Mouse (Mus musculus) urinary bladder, adult 2 months (tissue): ENCODE results near the gene Zyx. TPM values are rescaled to one million over a fixed set of nuclear protein-coding genes. Genes with fewer than 3 reads are reported as not detected.

Source experiments
- DNase-seq: peaks from one replicate; pipeline ENCODE4 v3.0.0; 2022; ENCODE audit warnings: low spot score
- polyA plus RNA-seq: library from polyadenylated mRNA; depleted of rRNA; stranded (reverse); fragments of >200 nt; gene quantifications from 2 replicates; pipeline ENCODE4 v1.2.3, GENCODE M21; 2012

Gene Zyx
- polyA plus RNA-seq, 1 experiment: 124 TPM

DNA sequence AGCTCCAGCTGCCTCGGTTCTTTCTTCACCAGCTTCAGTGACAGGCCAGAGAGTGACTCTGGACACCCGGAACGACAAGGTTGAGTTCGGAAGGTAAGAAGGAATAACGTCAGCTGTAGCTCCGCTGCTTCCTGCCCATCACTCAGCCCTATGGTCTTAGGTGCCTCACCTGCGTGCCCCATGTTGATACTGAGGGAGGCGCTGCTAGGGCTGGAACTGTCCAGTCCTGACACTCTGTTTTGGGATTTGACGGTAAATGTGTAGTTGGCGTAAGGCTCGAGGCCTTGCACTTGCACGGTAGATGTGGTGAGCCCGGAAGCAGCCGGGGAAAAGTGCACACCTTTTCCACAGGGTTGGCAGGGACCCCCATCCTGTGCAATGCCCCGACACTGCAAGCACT lies 15.2 kb downstream of the Zyx start:
- no peak for DNase-seq

GRCm38 (mm10) chr6:42365215-42365614 lies 15.8 kb downstream of the Zyx start:
- DNase-seq: no peak

GRCm38 (mm10) chr6:42369870-42370269 lies 20.4 kb downstream of the Zyx start:
- no peak for DNase-seq

DNA sequence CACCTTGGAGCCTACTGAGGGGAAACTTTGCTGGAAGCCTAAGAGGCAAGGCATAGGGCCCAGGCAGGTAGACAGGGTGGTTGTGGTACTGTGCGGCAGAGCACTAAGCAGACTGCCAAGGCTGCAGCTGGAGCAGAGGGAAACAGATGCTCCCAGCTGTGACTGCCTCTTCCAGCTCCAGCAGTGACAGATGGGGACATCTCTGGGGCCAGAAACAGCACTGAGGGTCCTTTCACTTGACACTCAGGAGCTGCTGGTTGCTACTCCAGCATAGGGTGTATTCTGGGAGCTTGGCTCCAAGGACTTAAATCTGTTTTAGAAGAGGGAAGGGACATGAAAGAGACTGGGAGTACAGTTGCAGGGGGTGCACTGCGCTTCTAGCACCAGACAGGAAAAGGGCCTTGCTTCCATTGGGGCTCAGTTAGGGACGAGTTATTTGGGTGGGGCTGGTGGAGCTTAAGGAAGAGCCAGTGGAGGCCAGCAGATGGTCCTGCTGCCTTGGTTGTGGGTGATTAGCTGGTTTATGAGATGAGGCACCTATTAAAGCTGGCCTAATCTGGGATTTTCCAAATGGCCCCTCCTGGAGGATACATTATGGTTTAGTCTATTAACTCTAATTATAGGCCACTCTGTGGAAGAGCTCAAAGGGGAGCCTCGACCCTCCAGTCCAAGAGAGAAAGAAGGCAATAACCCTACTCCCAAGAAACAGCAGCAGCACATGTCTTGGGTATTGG lies 21.4 kb downstream of the Zyx start:
- no peak for DNase-seq

DNA sequence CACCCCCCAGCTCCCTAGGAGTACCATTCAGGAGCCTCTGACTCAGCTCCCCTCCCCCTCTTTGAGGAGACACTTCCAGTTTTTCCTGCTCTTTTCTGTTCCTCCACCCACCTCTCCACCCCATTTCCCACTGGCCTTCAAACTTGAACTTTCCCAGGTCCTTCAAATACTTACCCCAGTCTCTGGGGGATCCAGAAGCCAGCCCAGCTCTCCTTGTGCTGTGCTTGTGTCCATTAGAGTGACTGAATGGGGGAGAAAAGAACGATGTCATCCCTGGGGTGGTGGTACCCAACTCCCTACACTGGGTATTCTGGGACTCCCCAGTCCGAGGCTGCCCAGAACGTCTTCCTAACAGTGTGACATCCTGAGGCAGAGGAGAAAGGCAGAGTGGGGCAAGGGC lies 22.6 kb downstream of the Zyx start:
- no peak for DNase-seq

DNA sequence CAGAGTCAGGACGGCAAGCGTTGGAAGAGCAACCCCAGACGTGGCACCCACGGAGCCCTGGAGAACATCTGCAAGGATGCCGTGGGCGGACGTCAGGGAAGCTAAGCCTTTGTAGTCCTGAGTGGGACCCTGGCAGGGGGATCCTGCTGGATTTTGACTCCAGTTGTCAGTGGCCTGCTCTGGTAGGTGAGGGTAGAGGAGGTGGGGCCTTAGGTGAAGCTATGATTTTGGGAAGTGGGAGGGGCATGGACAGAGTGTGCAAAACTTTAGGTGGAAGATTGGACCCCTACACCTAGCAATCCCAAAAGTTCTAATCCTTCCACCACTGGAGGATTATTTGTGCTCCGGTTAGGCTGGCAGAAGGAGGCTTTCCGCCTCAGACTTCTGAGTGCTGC lies 23.0 kb downstream of the Zyx start:
- DNase-seq: no peak

DNA sequence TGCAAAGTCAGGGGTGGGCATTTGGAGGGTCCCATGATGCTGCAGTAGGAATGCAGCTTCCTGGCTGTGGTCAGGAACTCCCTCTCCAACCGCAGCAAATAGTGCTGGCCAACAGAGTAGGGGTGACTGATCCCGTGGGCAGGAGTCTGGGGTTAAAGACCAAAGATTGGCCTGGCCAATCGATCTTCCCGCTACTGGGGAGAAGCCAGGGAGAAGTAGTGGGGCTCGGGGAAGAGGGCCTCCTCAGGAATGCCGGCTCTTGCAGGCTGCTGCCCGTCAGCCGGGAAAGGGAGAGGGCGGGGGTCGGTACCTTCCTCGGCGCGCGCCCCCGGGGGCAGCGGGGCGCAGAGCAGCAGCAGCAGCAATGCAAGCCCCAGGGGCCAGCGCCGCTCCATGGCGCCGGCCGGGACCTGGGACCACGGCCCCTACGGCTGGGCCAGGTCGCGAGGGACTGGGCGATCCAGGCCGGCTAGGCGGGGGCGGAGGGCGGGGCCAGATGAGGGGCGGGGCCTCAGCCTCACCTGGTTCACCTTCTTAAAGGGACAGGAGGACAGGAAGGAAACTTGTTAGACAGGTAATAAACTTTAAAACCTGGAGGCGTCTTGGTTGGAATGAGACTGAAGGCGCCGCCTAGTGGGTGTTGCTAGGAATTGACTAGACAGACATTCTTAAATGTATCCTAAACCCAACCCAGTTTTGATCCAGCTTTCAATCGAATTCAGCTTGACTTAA lies 23.6 kb downstream of the Zyx start, which contains the start of gene Epha1:
TSS of gene Epha1 (minus strand) at position 453 of the 732 bp plus-strand sequence.
- DNase-seq: no peak

- DNase-seq: no peak
These were observed 24.4 kb downstream of the Zyx start for GRCm38 (mm10) chr6:42373669-42374430.

DNA sequence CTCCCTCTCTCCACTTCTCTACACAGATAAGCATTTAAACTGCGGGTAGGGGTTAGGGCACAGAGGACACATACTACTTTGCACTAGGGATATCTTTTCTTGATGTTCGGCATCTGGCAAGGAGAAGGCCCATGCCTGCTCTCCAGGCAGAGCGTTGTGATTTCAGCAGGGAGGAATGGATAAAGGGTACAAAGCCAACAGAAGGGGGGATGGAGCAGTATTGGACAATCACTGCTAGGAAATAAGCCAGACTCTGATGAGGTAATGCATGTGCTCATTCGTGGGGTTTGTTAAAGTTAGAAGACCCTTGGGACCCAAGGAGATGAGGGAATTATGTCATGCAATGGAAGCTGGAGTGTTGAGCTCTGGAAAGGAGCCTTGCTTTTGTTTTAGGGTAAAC lies 25.3 kb downstream of the Zyx start:
- DNase-seq: no peak

DNA sequence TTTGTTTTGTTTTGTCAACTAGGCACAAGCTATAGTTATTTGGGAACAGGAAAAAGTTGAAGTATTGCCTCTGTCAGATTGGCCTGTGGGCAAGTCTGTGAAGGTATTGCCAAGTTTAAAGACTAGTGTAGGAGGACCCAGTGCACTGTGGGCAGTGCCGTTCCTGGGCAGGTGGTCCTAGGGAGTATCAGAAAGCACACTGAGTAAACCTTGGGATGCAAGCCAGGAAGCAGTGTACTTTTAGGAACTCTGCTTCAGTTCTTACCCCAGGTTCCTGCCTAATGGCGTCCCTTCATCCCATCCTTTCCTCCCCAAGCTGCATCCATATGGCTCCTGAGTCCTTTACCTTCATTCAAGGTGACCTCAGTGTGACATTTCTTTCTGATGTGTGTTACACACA lies 25.7 kb downstream of the Zyx start:
- DNase-seq: no peak

DNA sequence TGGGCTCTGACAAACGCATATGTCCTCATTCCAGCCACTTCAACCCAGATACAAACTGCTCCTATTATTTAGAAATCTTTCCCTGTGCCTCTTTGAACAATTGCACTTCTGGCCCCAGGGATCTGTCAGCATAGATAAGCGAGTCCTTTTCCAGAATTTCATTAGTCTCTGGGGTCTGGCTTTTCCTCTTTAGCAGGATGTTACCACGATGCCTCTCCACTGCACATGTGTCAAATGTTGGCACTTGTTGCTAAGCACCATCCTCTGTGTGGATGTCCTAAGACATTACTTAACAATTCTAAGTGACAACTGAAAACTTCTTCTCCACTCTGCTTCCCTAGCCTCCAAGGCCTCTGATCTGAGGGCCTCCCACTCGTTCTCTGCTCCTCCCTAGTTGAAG lies 26.6 kb downstream of the Zyx start:
- DNase-seq: no peak

- no peak for DNase-seq
These were observed 27.1 kb downstream of the Zyx start for GRCm38 (mm10) chr6:42376504-42377019.

DNA sequence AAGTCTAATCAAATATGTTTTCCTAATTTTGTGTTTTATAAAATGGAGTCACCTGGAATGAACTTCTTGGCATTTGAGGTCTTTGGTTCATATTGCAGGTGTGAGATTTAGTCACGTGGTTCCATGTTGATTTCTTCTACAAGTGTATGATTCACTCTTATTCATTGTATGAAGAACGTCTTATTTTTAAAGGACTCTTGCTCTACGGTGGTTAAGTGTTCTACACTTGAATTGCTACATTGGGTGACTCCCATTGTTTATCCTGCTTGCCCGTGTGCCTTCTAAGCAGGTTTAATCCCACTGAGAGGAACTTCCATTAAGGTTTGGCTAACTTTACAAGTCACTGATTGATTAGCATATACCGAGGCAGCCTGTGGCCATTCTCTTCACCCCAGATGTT lies 27.9 kb downstream of the Zyx start:
- DNase-seq: no peak

- DNase-seq: no peak
These were observed 30.1 kb downstream of the Zyx start for GRCm38 (mm10) chr6:42379551-42379950.

GRCm38 (mm10) chr6:42380416-42381144 lies 31.1 kb downstream of the Zyx start:
- no peak for DNase-seq

GRCm38 (mm10) chr6:42381221-42381620 lies 31.8 kb downstream of the Zyx start:
- no peak for DNase-seq

GRCm38 (mm10) chr6:42381916-42382381 lies 32.5 kb downstream of the Zyx start:
- no peak for DNase-seq

DNA sequence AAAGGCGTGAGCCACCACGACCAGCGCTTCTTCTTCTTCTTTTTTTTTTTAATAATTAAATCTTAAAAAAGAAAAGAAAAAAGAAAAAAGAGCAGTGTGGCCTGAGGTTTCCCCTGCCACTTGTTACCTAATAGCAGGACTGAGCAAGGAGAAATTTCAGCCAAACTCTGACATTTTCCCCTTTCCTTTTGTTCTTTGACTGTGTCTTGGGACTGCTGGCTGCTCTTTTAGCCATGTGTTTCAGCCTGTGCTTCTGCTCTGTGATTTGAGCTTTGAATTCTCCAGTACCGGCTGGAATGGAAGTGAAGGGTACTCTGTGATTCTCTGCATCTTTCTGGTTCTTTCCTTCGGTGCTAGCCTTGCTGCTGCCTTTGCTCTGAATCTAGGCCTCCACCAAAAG lies 33.9 kb downstream of the Zyx start:
- DNase-seq: no peak

- DNase-seq: no peak
These were observed 36.2 kb downstream of the Zyx start for GRCm38 (mm10) chr6:42385635-42386034.

- DNase-seq: no peak
These were observed 42.4 kb downstream of the Zyx start for GRCm38 (mm10) chr6:42391796-42392330.
